Mouse (Mus musculus) stomach, postnatal 0 days (tissue): ENCODE measurements around the gene Mettl1.

Source experiments
- CTCF ChIP-seq: IDR thresholded peaks from 2 replicates; pipeline ENCODE4 v1.5.1; 2016; ENCODE audit warnings: antibody characterized with exemption, low read depth, mild to moderate bottlenecking, moderate library complexity
- EP300 ChIP-seq: optimal IDR thresholded peaks from 2 replicates; pipeline ENCODE3; 2016; ENCODE audit warnings: antibody characterized with exemption

GRCm38 (mm10) chr10:127047954-127048353, 6.7 kb downstream of the Mettl1 start, which contains the start of gene Cyp27b1:
- no peak for TF ChIP-seq CTCF
- TF ChIP-seq EP300, result no peak
